Mouse (Mus musculus) brain, embryonic 14.5 days (tissue): ENCODE results near the gene Dcst2.

Source experiments
- CTCF ChIP-seq: fragments of 200-500 bp; IDR thresholded peaks from 2 replicates; pipeline ENCODE4 v1.5.1; 2012; ENCODE audit warnings: inconsistent platforms, mild to moderate bottlenecking, moderate library complexity, borderline replicate concordance; ENCODE audit not compliant: insufficient read depth, insufficient read length; ENCODE audit errors: extremely low read depth
- POLR2A ChIP-seq: fragments of 200-500 bp; IDR thresholded peaks from 2 replicates; pipeline ENCODE4 v1.6.1; 2012; ENCODE audit warnings: mild to moderate bottlenecking, inconsistent platforms, borderline replicate concordance; ENCODE audit not compliant: poor library complexity, insufficient read depth, insufficient read length, severe bottlenecking; ENCODE audit errors: extremely low read depth

GRCm38 (mm10) chr3:89408448-89408847 is 46.7 kb downstream of the Dcst2 start:
- no peak for TF ChIP-seq CTCF
- TF ChIP-seq POLR2A: no peak
